8 mouse cellular contexts compared by ENCODE assay signal in genomic region chr11:62005241-62005910, GRCm38 (mm10). TPM values are rescaled to one million over a fixed set of nuclear protein-coding genes. Genes with fewer than 3 reads are reported as not detected.
DNase-seq lines count a peak whose midpoint lies in the region; ATAC-seq and TF ChIP-seq lines count a peak whose summit lies in the region.

No protein-coding gene starts in this region.

- TF ChIP-seq CTCF in hindbrain, postnatal 0 days (IDR thresholded peaks at IDR 0.05; ENCODE audit: low read depth): no peak

- no peak for ATAC-seq in heart, embryonic 11.5 days (replicated peaks; ENCODE audit: insufficient number of reproducible peaks, low FRiP score, low TSS enrichment)
- no peak for ATAC-seq in hindbrain, postnatal 0 days

- peak overlapping the region; percentile 16; the same call in 1 of the 2 replicates for H3K4me2 ChIP-seq in heart, embryonic 11.5 days
- no peak overlapping the region; the same call in 1 of the 2 replicates for H3K4me2 ChIP-seq in hindbrain, postnatal 0 days (ENCODE audit: low read depth, low read length)

- peak overlapping the region; percentile 69; the same call in 1 of the 2 replicates for H3K27ac ChIP-seq in heart, embryonic 11.5 days (ENCODE audit: low read depth, low read length)
- no peak overlapping the region for H3K27ac ChIP-seq in hindbrain, postnatal 0 days

- H3K4me3 ChIP-seq in heart, embryonic 11.5 days (ENCODE audit: low read depth, low read length): no peak overlapping the region
- no peak overlapping the region for H3K4me3 ChIP-seq in hindbrain, postnatal 0 days (ENCODE audit: low read length)

- no peaks in the 10 kb centered on the region for H3K9me3 ChIP-seq in heart, embryonic 11.5 days (replicated peaks; ENCODE audit: control insufficient read depth, low read length)
- H3K9me3 ChIP-seq in hindbrain, postnatal 0 days (ENCODE audit: low read length): no peaks in the 10 kb centered on the region

- H3K27me3 ChIP-seq in heart, embryonic 11.5 days (ENCODE audit: control insufficient read depth, insufficient read depth, low read length): no peaks in the 10 kb centered on the region
- no peaks in the 10 kb centered on the region for H3K27me3 ChIP-seq in hindbrain, postnatal 0 days (ENCODE audit: insufficient read depth, low read length)

- WGBS in heart, embryonic 11.5 days (ENCODE audit: insufficient replicate concordance): 37% methylated on average over 14 of the region's 14 CpGs
- 63% methylated on average over 14 of the region's 14 CpGs for WGBS in hindbrain, postnatal 0 days

- 0 out of 2 replicates have a peak, but pooled peaks cover 11% of the 10 kb centered on the region for H3K4me1 ChIP-seq in heart, embryonic 11.5 days (ENCODE audit: control insufficient read depth, insufficient read depth, low read length)
- no peaks in the 10 kb centered on the region for H3K4me1 ChIP-seq in hindbrain, postnatal 0 days (ENCODE audit: insufficient read depth, low read length)

- peak; percentile 55 to 60 for DNase-seq in cerebellum, postnatal 25 days
- DNase-seq in cerebellum, adult 11 months: no peak
- DNase-seq in urinary bladder, postnatal 25 days (ENCODE audit: low spot score): peak; percentile 6
- DNase-seq in urinary bladder, postnatal 4 days (ENCODE audit: low spot score in 2 of 2): no peak
- peak; percentile 66 for DNase-seq in liver
- DNase-seq in right cerebral cortex, adult 2 months (ENCODE audit: low spot score in 2 of 2): peak; percentile 65 to 66
- DNase-seq in hindbrain, postnatal 0 days (ENCODE audit: low spot score): no peak

- H3K9ac ChIP-seq in heart, embryonic 11.5 days (ENCODE audit: low read depth, low read length): peak overlapping the region; percentile 19; the same call in 1 of the 2 replicates
- no peak overlapping the region for H3K9ac ChIP-seq in hindbrain, postnatal 0 days (replicated peaks; ENCODE audit: low read length)

- no peaks in the 10 kb centered on the region for H3K36me3 ChIP-seq in heart, embryonic 11.5 days (ENCODE audit: control insufficient read depth, insufficient read depth, low read length)
- H3K36me3 ChIP-seq in hindbrain, postnatal 0 days (ENCODE audit: insufficient read depth, low read length): no peaks in the 10 kb centered on the region

RNA-seq across cellular contexts. Expression of gene Specc1, which starts 48.8 kb away (rescaled TPM):
- 11.3 and 17.1 TPM in 2 replicates for polyA plus RNA-seq in heart, embryonic 11.5 days (2014; fragmentation: Nextera tagmentation; extraction: Ambion mirVana)
- total RNA-seq in hindbrain, postnatal 0 days (2014; rRNA removed): 34.0 and 39.6 TPM in 2 replicates
- 20.5 and 20.7 TPM in 2 replicates for polyA plus RNA-seq in hindbrain, postnatal 0 days (2015; fragmentation: Nextera tagmentation; extraction: Ambion mirVana)

Comparison
In these comparisons a context has a peak if more than half of its experiments do, and no peak if none do; other contexts are left out.
1. DNase-seq: peak in cerebellum, postnatal 25 days (2 of 2), urinary bladder, postnatal 25 days (single experiment), liver (single experiment) and right cerebral cortex, adult 2 months (2 of 2); none in cerebellum, adult 11 months (single experiment), urinary bladder, postnatal 4 days (0 of 2) and hindbrain, postnatal 0 days (single experiment).